ENCODE assay signal across 10 mouse cellular contexts in the genomic region with DNA sequence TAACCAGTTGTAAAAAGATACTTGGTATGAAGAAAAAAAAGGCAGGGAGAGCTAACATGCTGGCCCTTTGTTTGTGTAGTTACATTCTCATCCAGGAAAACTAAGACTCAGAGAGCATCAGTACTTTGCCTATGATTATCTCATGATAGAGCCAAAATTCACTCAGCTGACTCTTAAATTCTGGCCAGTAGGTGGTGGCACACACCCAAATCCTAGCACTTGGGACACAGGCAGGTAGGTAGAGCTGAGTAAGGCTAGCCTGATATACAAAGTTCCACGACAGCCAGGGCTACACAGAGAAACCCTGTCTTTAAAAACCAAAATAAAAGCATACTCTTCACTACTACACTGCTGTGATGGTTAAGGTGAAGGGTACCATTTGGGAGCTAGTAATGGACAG. TPM values are rescaled to one million over a fixed set of nuclear protein-coding genes. Genes with fewer than 3 reads are reported as not detected.
A peak's percentile ranks its signal among the peaks of the same experiment; 100 is the strongest.
DNase-seq lines count a peak whose midpoint lies in the region; ATAC-seq and TF ChIP-seq lines count a peak whose summit lies in the region.
"Had no signal": no experiment of that assay in that cellular context is flagged by ENCODE, and none has a peak within 500 bp of the region (broad histone marks: within the 10 kb centered on the region; RNA-seq: fewer than 3 reads in every experiment).

No protein-coding gene starts in this region.

- H3K9ac ChIP-seq in intestine, postnatal 0 days (ENCODE audit: low read depth, low read length) = no peak overlapping the region
- H3K9ac ChIP-seq in intestine, embryonic 15.5 days = no peak overlapping the region
- H3K9ac ChIP-seq: embryonic facial prominence, embryonic 15.5 days; lung, embryonic 15.5 days had no signal

- 0 out of 2 replicates have a peak, but pooled peaks have one; percentile 36 for TF ChIP-seq CTCF in intestine, postnatal 0 days (IDR thresholded peaks at IDR 0.05; ENCODE audit: low read depth)

- no peak for ATAC-seq in intestine, postnatal 0 days
- no peak for ATAC-seq in intestine, embryonic 15.5 days
- ATAC-seq in CD4-positive, CD25-positive, alpha-beta regulatory T cell, adult 4 months = peak; percentile 32

- peaks cover 32% of the 10 kb centered on the region for H3K36me3 ChIP-seq in intestine, postnatal 0 days (ENCODE audit: control insufficient read depth, insufficient read depth)
- H3K36me3 ChIP-seq in intestine, embryonic 15.5 days = peaks cover 18% of the 10 kb centered on the region
- peaks cover 95% of the 10 kb centered on the region for H3K36me3 ChIP-seq in limb, embryonic 10.5 days

- peak; percentile 48 for DNase-seq in 416B (ENCODE audit: low read depth)
- peak; percentile 49 for DNase-seq in induced T-regulatory cell, adult 2 months (ENCODE audit: low read depth)
- DNase-seq in limb, embryonic 10.5 days (ENCODE audit: low spot score) = no peak
- DNase-seq in gastrocnemius, adult 8-10 months (ENCODE audit: low spot score in 2 of 2) = no peak
- DNase-seq: heart, adult 18-20 months had no signal

- WGBS in intestine, postnatal 0 days = 69% methylated on average over 1 of the region's 1 CpGs
- 55% methylated on average over 1 of the region's 1 CpGs for WGBS in intestine, embryonic 15.5 days
- WGBS in limb, embryonic 10.5 days = 76% methylated on average over 1 of the region's 1 CpGs

- H3K4me1 ChIP-seq in intestine, postnatal 0 days (replicated peaks; ENCODE audit: control insufficient read depth, insufficient read depth, low read length) = no peaks in the 10 kb centered on the region
- H3K4me1 ChIP-seq in intestine, embryonic 15.5 days (replicated peaks) = peaks cover 6% of the 10 kb centered on the region
- peaks cover 10% of the 10 kb centered on the region for H3K4me1 ChIP-seq in limb, embryonic 10.5 days

- H3K27me3 ChIP-seq in intestine, postnatal 0 days (replicated peaks; ENCODE audit: control insufficient read depth, insufficient read depth, low read length) = no peaks in the 10 kb centered on the region
- H3K27me3 ChIP-seq in intestine, embryonic 15.5 days (replicated peaks) = no peaks in the 10 kb centered on the region
- no peaks in the 10 kb centered on the region for H3K27me3 ChIP-seq in limb, embryonic 10.5 days (ENCODE audit: low read depth, poor library complexity, severe bottlenecking)
- H3K27me3 ChIP-seq: embryonic facial prominence, embryonic 15.5 days; lung, embryonic 15.5 days had no signal

- no peaks in the 10 kb centered on the region for H3K9me3 ChIP-seq in intestine, postnatal 0 days (ENCODE audit: control insufficient read depth)
- no peaks in the 10 kb centered on the region for H3K9me3 ChIP-seq in intestine, embryonic 15.5 days
- no peaks in the 10 kb centered on the region for H3K9me3 ChIP-seq in limb, embryonic 10.5 days (replicated peaks)
- H3K9me3 ChIP-seq: embryonic facial prominence, embryonic 15.5 days; lung, embryonic 15.5 days had no signal

- H3K27ac ChIP-seq in intestine, postnatal 0 days (ENCODE audit: low read depth, low read length) = no peak overlapping the region
- H3K27ac ChIP-seq in intestine, embryonic 15.5 days = no peak overlapping the region
- no peak overlapping the region for H3K27ac ChIP-seq in limb, embryonic 10.5 days
- H3K27ac ChIP-seq: embryonic facial prominence, embryonic 15.5 days; lung, embryonic 15.5 days had no signal

- H3K4me2 ChIP-seq in intestine, postnatal 0 days (replicated peaks; ENCODE audit: low read depth) = no peak overlapping the region
- H3K4me2 ChIP-seq in intestine, embryonic 15.5 days (replicated peaks) = no peak overlapping the region
- H3K4me2 ChIP-seq: embryonic facial prominence, embryonic 15.5 days; lung, embryonic 15.5 days had no signal

- no peak overlapping the region for H3K4me3 ChIP-seq in intestine, postnatal 0 days (ENCODE audit: low read depth, low read length)
- H3K4me3 ChIP-seq in intestine, embryonic 15.5 days (replicated peaks) = no peak overlapping the region
- no peak overlapping the region for H3K4me3 ChIP-seq in limb, embryonic 10.5 days
- H3K4me3 ChIP-seq: embryonic facial prominence, embryonic 15.5 days; lung, embryonic 15.5 days had no signal

RNA-seq across cellular contexts. Expression of a gene that starts 6.6 kb away (rescaled TPM):
- polyA plus RNA-seq in intestine, postnatal 0 days (2015; fragmentation: Nextera tagmentation; extraction: Ambion mirVana) = 17.0 and 18.3 TPM in 2 replicates
- polyA plus RNA-seq in intestine, embryonic 15.5 days (2015; fragmentation: Nextera tagmentation; extraction: Ambion mirVana) = 47.1 and 47.4 TPM in 2 replicates
- 100 to 1,000 TPM; 105 to 151 TPM for polyA plus RNA-seq in CD4-positive, CD25-positive, alpha-beta regulatory T cell, adult 4 months (2017; shearing (Covaris generic))
- 87.3 and 113 TPM in 2 replicates for polyA plus RNA-seq in limb, embryonic 10.5 days (2016; fragmentation: Nextera tagmentation; extraction: Ambion mirVana)
- total RNA-seq in gastrocnemius, adult 8-10 months (2022) = 1 to 10 TPM; 2.0 to 2.9 (median 2.7) TPM

RNA-seq across cellular contexts. Expression of a gene that starts 30.8 kb away (rescaled TPM):
- polyA plus RNA-seq in intestine, postnatal 0 days (2015; fragmentation: Nextera tagmentation; extraction: Ambion mirVana) = 20.3 and 21.6 TPM in 2 replicates
- polyA plus RNA-seq in intestine, embryonic 15.5 days (2015; fragmentation: Nextera tagmentation; extraction: Ambion mirVana) = 43.8 and 51.0 TPM in 2 replicates
- polyA plus RNA-seq in CD4-positive, CD25-positive, alpha-beta regulatory T cell, adult 4 months (2017; shearing (Covaris generic)) = 10 to 100 TPM; 27.9 to 49.0 TPM
- 91.5 and 108 TPM in 2 replicates for polyA plus RNA-seq in limb, embryonic 10.5 days (2016; fragmentation: Nextera tagmentation; extraction: Ambion mirVana)
- 10 to 100 TPM; 32.2 to 39.3 (median 33.5) TPM for total RNA-seq in gastrocnemius, adult 8-10 months (2022)

RNA-seq across cellular contexts. Expression of a gene that starts 48.5 kb away (rescaled TPM):
- 18.4 and 19.5 TPM in 2 replicates for polyA plus RNA-seq in intestine, postnatal 0 days (2015; fragmentation: Nextera tagmentation; extraction: Ambion mirVana)
- 32.4 and 35.3 TPM in 2 replicates for polyA plus RNA-seq in intestine, embryonic 15.5 days (2015; fragmentation: Nextera tagmentation; extraction: Ambion mirVana)
- polyA plus RNA-seq in CD4-positive, CD25-positive, alpha-beta regulatory T cell, adult 4 months (2017; shearing (Covaris generic)) = 10 to 100 TPM; 29.3 to 43.9 TPM
- 32.7 and 33.8 TPM in 2 replicates for polyA plus RNA-seq in limb, embryonic 10.5 days (2016; fragmentation: Nextera tagmentation; extraction: Ambion mirVana)
- 10 to 100 TPM in 3 of 4 experiments, 1 to 10 TPM in 1; 8.7 to 14.3 (median 11.8) TPM for total RNA-seq in gastrocnemius, adult 8-10 months (2022)

RNA-seq across cellular contexts. Expression of a gene that starts 48.6 kb away (rescaled TPM):
- 21.1 and 21.8 TPM in 2 replicates for polyA plus RNA-seq in intestine, postnatal 0 days (2015; fragmentation: Nextera tagmentation; extraction: Ambion mirVana)
- polyA plus RNA-seq in intestine, embryonic 15.5 days (2015; fragmentation: Nextera tagmentation; extraction: Ambion mirVana) = 73.6 and 80.0 TPM in 2 replicates
- 10 to 100 TPM; 22.1 to 53.5 TPM for polyA plus RNA-seq in CD4-positive, CD25-positive, alpha-beta regulatory T cell, adult 4 months (2017; shearing (Covaris generic))
- 134 TPM in 2 replicates for polyA plus RNA-seq in limb, embryonic 10.5 days (2016; fragmentation: Nextera tagmentation; extraction: Ambion mirVana)
- 1 to 10 TPM; 5.5 to 7.2 (median 6.5) TPM for total RNA-seq in gastrocnemius, adult 8-10 months (2022)

RNA-seq across cellular contexts. Expression of a gene that starts 51.9 kb away (rescaled TPM):
- polyA plus RNA-seq in intestine, postnatal 0 days (2015; fragmentation: Nextera tagmentation; extraction: Ambion mirVana) = 0.27 and 0.31 TPM in 2 replicates
- 1.4 and 1.7 TPM in 2 replicates for polyA plus RNA-seq in intestine, embryonic 15.5 days (2015; fragmentation: Nextera tagmentation; extraction: Ambion mirVana)
- under 1 TPM; 0.13 to 0.18 TPM for polyA plus RNA-seq in CD4-positive, CD25-positive, alpha-beta regulatory T cell, adult 4 months (2017; shearing (Covaris generic))
- polyA plus RNA-seq in limb, embryonic 10.5 days (2016; fragmentation: Nextera tagmentation; extraction: Ambion mirVana) = 3.4 and 4.2 TPM in 2 replicates
- total RNA-seq in gastrocnemius, adult 8-10 months (2022) = under 1 TPM in 3 of 4 experiments, not detected in 1; 0.04 to 0.10 (median 0.07) TPM

Comparison
In these comparisons a context has a peak if more than half of its experiments do, and no peak if none do; other contexts are left out.
1. DNase-seq: peak in 416B (single experiment) and induced T-regulatory cell, adult 2 months (single experiment); none in limb, embryonic 10.5 days (single experiment) and gastrocnemius, adult 8-10 months (0 of 2).